Mouse (Mus musculus) olfactory bulb, adult 2 months (tissue): ENCODE data around the gene Slc12a3.

Experiments
- CTCF ChIP-seq: fragments of 200-500 bp; IDR thresholded peaks from 2 replicates; pipeline ENCODE4 v1.5.1; 2012; ENCODE audit warnings: low read depth, mild to moderate bottlenecking, low read length, moderate library complexity; ENCODE audit not compliant: insufficient read depth
- POLR2A ChIP-seq: fragments of 200-500 bp; IDR thresholded peaks from 2 replicates; pipeline ENCODE4 v1.6.1; 2012; ENCODE audit warnings: mild to moderate bottlenecking, low read depth, low read length, moderate library complexity; ENCODE audit not compliant: insufficient read depth

DNA sequence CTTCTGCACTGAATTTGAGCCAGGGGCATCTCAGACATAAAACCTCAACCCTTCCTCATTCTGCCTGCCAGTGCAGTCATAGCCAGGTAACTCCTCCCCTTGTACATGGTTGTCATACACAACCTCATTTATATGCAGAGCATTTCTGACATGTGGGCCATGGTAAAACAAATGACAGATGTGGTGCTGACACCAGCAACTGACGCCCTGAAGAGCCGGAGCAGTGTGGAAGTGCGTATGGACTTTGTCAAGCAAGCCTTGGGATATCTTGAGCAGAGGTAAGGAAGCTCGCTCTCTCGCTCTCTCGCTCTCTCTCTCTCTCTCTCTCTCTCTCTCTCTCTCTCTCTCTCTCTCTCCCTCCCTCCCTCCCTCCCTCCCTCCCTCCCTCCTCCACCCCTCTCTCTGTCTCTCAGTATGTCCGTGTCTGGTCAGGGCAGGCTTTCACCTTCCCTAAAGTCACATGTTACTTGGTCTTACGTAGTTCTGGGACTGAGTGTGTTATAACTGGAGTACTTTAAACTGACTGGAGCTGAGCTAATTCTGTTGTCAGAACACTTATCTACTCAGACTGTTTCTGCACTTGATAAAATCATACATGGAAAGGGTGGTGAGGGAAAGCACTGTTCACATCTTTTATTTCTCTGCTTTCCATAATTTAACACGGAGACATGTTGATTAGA, 32.5 kb upstream of the Slc12a3 start:
- no peak for TF ChIP-seq POLR2A
- no peak for TF ChIP-seq CTCF
